Mouse (Mus musculus) heart, postnatal 0 days (tissue): ENCODE measurements around the gene Dlg4.

Source experiments
- CTCF ChIP-seq: IDR thresholded peaks from 2 replicates; pipeline ENCODE4 v1.5.1; 2016; ENCODE audit warnings: antibody characterized with exemption, control low read depth, low read depth
- EP300 ChIP-seq: IDR thresholded peaks from 2 replicates; pipeline ENCODE4 v1.6.1; 2016; ENCODE audit warnings: antibody characterized with exemption, low read depth

- TF ChIP-seq CTCF (no peak), EP300 (no peak)
These were observed 14.6 kb downstream of the Dlg4 start for GRCm38 (mm10) chr11:70031321-70031670.
